Mouse (Mus musculus) kidney, adult 9 months (tissue): ENCODE results near the gene Tln1.
"Not testable (repeated sequence)": the region's sequence is repeated elsewhere in the genome, so short reads cannot be mapped to it uniquely, and the experiment has no call there.

ENCODE experiments used
- DNase-seq: peaks from one replicate; pipeline ENCODE4 v3.0.0; 2022

Tln1 gene

GRCm38 (mm10) chr4:43503506-43503905 is 59.0 kb downstream of the Tln1 start:
- DNase-seq, result peak; percentile 81

- DNase-seq, result peak; percentile 93
These were observed 59.5 kb downstream of the Tln1 start for GRCm38 (mm10) chr4:43503041-43503440.

- DNase-seq, result peak; percentile 90
These were observed 62.8 kb downstream of the Tln1 start, which contains the start of gene Arhgef39 for GRCm38 (mm10) chr4:43499407-43500333. Arhgef39 (minus strand) TSS chr4:43499695.

GRCm38 (mm10) chr4:43498983-43499382 is 63.5 kb downstream of the Tln1 start:
- DNase-seq, result peak; percentile 63

- peak; percentile 77 for DNase-seq
These were observed 64.5 kb downstream of the Tln1 start for GRCm38 (mm10) chr4:43497946-43498345.

- peak; percentile 75 for DNase-seq
These were observed 65.1 kb downstream of the Tln1 start for GRCm38 (mm10) chr4:43497405-43497804.

- DNase-seq, result no peak
These were observed 65.9 kb downstream of the Tln1 start for GRCm38 (mm10) chr4:43496587-43496986.

GRCm38 (mm10) chr4:43493846-43494240 is 68.6 kb downstream of the Tln1 start:
- no peak for DNase-seq

- peak; percentile 98 for DNase-seq
These were observed 69.2 kb downstream of the Tln1 start for GRCm38 (mm10) chr4:43493186-43493845.

- DNase-seq, result peak; percentile 97
These were observed 69.7 kb downstream of the Tln1 start, which contains the start of gene Ccdc107 for GRCm38 (mm10) chr4:43492821-43493185. Ccdc107 (plus strand) TSS chr4:43492900.

GRCm38 (mm10) chr4:43492101-43492820 is 70.2 kb downstream of the Tln1 start:
- DNase-seq, result no peak

GRCm38 (mm10) chr4:43490801-43491200 is 71.7 kb downstream of the Tln1 start:
- no peak for DNase-seq

- DNase-seq, result no peak
These were observed 72.9 kb downstream of the Tln1 start for GRCm38 (mm10) chr4:43489611-43490010.

- not testable (repeated sequence) for DNase-seq
These were observed 76.8 kb downstream of the Tln1 start for GRCm38 (mm10) chr4:43485666-43486065.

- DNase-seq, result no peak
These were observed 78.9 kb downstream of the Tln1 start, which contains the start of gene Sit1 for GRCm38 (mm10) chr4:43483535-43484091. Sit1 (minus strand) TSS chr4:43483734.

- no peak for DNase-seq
These were observed 79.9 kb downstream of the Tln1 start for GRCm38 (mm10) chr4:43482591-43482990.

- no peak for DNase-seq
These were observed 80.5 kb downstream of the Tln1 start for GRCm38 (mm10) chr4:43481894-43482456.
